Mouse (Mus musculus): ENCODE results near the gene Cux1. TPM values are rescaled to one million over a fixed set of nuclear protein-coding genes. Genes with fewer than 3 reads are reported as not detected.

Cux1 gene
- total RNA-seq, 2 experiments from 2014 or later = 82.7 to 88.7 TPM

DNA sequence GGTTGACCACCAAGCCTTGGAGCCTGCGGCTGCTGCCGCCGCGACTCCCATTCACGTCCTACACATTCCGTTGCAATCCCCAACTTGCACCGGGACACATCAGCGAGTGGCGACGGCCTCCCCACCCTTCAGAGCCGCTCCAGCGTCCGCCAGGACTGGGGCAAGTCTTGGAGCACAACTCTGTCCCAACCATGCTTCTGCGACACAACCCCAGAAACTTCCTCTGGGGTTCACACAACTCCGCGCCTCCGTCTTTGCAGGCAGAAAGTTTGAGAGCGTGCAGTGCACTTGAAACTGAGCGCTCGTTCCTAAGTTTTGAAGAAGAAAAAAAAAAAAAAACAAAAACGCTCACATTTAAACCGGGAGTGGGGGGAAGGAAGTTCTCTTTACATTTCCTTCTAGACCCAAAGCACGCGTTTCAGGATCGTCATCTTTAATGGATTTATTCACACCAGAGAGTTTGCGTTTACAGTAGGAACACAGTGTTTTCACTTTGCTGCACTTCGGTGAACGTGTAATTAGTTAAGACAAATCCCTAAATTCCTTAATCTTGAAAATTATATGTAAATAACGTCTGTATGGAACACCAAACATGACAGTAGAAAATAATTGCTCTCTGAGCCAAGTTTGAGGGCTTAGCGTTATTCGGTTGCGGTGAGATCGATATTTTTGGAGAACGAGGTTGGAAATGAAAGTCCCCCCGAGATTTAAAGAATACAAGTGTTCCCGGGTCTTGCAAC lies 906 bp upstream of the Cux1 start:
- DNase-seq (ENCODE audit: low spot score) = peak; percentile 32

- peak; percentile 24 for DNase-seq (ENCODE audit: low spot score)
Measured at GRCm38 (mm10) chr5:136566812-136567175, 496 bp downstream of the Cux1 start.

- peak; percentile 58 for DNase-seq (ENCODE audit: low spot score)
Measured at GRCm38 (mm10) chr5:136566001-136566811, 1.1 kb downstream of the Cux1 start.

GRCm38 (mm10) chr5:136565311-136565811 lies 1.9 kb downstream of the Cux1 start:
- peak; percentile 23 for DNase-seq (ENCODE audit: low spot score)

DNA sequence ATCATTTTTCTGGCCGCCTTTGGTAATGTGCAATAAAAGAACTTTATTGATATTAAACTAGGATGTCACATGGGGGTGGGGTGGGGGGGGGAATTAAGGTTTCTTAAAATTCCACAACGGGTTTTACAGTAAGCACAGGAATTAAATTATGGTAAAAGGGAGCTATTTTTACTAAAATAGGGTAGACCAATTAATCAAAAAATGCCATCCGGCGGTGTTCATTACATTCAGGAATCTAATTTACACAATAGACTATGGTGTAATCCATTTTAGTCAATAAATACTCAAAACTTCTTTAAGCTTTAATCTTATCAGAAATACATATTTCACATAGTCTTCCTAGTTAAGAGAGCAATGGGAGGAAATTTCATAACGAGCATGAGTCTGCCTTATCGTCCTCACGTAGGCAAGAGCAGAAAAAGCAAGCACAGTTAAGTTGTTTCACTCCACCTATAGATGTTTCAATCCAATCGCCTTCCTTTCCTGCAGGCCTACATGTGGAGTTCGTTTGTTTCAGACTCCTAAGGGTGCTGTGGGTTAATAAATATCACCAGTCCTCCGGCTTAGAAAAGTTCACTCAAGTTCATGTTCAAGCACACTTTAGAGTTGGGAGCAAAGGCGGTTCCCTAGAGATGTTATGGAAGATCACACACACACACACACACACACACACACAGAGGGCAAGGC lies 2.5 kb downstream of the Cux1 start:
- no peak for DNase-seq (ENCODE audit: low spot score)

- DNase-seq (ENCODE audit: low spot score) = no peak
Measured at GRCm38 (mm10) chr5:136563996-136564395, 3.3 kb downstream of the Cux1 start.

DNA sequence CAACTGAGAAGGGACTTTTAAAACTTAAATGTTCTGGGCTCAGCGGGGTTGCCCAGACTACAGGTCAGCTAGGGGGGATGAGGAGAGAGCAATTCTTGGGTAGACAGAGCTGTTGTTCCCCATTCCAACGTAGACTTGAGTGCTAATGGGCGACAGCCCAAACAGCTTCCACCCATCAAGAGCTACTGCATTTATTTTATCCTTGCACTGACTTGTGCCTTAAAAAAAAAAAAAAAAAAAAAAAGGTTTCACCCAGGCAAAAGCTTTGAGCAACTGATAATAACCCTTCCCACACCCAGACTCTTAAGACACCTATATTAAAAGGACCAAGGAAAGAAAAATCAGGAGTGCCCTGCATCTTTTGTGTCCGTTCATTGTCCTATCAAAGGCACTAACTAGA lies 4.2 kb downstream of the Cux1 start:
- no peak for DNase-seq (ENCODE audit: low spot score)

DNA sequence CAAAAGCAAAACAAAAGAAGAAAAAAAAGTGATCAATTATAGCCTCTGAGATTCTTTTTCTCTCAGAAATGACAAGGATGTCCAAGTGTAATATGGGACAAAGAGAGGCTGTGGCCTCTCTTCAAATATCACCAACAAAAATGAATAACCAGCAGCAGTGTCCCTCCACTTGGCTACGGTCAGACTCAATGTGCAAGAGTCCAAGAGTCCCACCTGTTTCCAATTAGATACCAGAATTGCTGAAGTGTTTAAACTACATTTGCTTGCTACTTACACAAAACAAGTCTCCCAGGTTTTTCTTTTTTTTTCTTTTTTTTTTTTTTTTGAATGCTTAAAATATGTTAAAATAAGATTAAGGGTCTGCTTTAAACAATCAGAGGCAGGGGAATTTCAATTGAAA lies 5.1 kb downstream of the Cux1 start:
- DNase-seq (ENCODE audit: low spot score) = no peak

DNA sequence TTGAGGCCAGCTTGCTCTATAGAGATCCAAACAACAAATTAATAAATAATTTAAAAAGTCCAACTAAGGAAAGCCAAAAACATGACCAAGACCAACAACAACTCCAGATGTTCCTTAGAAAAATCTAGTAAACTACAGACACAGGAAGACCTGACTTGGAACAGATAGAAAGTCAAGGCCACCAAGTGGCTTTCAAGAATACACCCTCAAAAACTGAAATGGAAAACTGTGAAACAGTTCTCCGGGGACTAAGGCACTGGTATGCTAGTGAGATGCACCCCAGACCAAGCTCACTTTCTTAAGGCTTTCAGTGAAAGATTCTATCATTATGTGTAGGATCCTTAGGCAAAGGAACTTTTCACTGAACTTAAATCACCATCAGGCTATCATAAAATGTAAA lies 5.6 kb downstream of the Cux1 start:
- no peak for DNase-seq (ENCODE audit: low spot score)

GRCm38 (mm10) chr5:136560656-136561055 lies 6.6 kb downstream of the Cux1 start:
- DNase-seq (ENCODE audit: low spot score) = no peak

GRCm38 (mm10) chr5:136557446-136557845 lies 9.8 kb downstream of the Cux1 start:
- DNase-seq (ENCODE audit: low spot score) = peak; percentile 57

DNA sequence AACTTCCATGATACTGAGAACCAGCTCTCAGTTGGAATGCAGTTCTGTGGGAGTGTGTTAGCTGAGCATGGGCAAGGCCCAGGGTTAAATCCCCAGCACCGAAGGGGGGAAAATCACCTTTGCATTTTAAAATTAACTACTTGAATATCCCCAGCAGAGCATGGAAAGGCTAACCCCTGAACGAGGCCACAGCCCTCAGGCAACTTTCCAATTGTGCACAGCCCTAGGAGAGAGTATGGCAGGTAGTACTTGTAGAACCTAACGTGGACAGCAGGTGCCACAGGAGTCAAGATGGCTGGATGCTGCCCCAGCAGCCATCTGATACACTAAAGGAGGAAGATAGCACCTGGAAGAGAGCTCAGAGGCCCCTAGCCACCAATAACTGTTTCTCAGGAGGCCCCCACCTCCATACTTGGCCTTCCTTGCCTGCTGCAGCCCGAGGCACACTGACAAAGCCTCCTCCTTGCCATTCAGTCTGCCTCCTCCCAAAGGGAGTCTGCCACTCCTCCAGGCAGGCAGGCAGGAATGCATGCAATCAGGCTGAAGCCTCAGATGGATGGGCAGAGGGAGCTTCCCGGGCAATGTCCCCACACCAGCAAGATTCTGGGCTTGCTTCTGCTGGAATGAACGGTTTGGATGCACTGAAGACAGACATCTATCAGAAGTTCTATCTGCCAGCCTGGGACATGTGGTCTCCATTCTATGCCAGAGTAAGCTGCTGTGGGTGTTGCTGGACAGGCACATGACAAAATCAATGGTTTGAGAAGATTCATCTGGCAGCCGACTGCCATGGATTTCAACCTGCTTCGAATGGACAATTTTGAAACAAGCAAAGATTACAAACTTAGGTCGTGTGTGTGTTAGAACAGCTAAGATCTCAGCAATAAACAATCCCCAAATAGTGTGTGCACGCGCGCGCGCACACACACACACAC lies 10.7 kb downstream of the Cux1 start:
- no peak for DNase-seq (ENCODE audit: low spot score)

DNA sequence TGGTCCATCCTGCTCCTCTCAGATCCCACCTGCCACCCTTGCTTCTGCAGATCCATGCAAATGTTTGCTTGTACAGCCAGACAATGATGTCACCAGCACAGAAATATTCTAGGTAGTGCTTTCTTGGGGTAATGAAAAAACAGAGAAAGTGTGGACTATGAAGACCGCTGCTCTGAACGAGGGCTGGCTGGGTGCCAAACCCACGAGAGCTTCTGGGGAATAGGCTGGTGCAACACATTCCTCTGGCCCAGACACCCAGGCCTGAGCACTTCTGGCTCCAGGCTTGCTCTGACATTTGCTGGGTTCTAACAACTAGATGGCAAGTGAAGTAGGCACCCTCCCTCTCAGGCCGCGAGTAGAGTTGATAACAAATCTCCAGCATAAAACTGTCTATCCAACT lies 11.6 kb downstream of the Cux1 start:
- peak; percentile 32 for DNase-seq (ENCODE audit: low spot score)

DNA sequence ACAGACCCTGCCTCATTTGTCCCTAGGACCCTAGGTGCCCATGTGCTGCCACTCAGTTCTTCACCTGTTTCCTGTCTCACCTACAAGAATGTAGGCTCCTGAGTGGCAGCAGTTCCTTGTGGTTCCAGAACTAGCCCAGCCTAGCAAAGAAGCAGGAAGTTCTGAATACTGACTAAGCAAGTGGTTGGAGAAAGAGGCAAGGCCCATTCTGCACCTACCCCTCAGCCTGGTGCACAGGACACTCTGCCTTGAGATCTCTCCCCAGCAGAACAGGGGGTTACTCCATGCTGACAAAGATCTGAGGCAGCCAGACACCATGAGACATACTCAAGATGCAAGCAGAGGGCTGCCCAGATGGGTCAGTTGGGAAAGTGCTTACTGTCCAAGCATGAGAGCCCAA lies 14.5 kb downstream of the Cux1 start:
- DNase-seq (ENCODE audit: low spot score) = no peak

GRCm38 (mm10) chr5:136552093-136552492 lies 15.2 kb downstream of the Cux1 start:
- DNase-seq (ENCODE audit: low spot score) = no peak

DNA sequence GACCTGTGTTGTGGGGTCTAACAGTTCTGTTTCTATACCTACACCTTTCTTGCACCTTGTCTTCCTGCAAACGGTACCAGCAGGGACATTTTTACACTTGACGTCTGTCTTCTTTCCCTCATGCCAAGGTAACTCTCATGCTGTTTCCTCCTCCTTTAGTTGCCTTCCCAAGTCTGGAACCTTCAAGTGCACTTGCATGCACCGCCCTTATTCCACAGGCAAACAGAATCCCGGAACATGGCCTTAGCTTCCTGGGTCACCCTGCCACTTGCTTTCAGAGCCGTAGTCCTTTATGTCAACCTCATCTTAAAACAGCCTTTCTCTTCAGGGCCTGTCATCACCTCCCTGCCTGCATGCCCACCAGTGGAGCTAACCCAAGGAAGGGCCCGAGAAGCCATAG lies 15.7 kb downstream of the Cux1 start:
- no peak for DNase-seq (ENCODE audit: low spot score)

DNA sequence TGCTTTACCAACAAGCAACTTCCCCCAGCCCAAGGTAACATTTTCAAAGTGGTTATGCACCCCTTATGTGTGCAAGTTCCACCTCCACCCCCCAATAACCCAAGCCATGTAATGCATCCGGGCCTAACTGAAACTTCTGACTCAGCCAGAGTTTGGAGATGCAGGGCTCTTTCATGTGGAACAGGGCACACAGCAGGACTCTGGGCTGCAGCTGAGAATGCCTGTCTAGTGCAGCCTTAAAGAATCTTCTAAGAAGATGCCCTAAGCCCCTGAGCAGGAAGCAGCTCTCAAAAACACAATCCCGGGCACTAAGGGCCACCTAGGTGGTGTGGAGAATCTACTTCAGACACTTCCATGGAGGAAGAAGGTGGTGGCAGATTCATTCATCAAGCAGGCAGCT lies 16.6 kb downstream of the Cux1 start:
- DNase-seq (ENCODE audit: low spot score) = no peak

DNA sequence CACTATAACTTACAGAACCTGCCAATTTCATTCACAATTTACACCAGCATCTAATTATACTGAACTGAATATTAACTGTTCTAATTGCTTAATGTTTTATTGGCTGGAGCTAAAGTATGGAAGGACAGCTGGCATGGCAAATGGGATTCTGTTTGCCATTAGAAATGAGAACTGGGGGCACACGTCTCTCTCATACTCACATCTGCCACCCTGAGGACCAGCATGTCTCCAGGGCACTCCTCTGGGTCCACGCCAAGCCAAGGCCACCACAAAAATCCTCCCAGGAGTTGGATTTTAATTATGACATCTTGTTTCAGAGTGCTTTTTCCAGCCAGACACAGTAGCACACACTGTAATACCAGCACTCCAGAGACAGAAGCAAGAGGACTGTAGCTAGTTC lies 18.5 kb downstream of the Cux1 start:
- DNase-seq (ENCODE audit: low spot score) = no peak

- no peak for DNase-seq (ENCODE audit: low spot score)
Measured at GRCm38 (mm10) chr5:136545061-136545460, 22.2 kb downstream of the Cux1 start.

GRCm38 (mm10) chr5:136543171-136543570 lies 24.1 kb downstream of the Cux1 start:
- no peak for DNase-seq (ENCODE audit: low spot score)

GRCm38 (mm10) chr5:136540952-136541351 lies 26.3 kb downstream of the Cux1 start:
- peak; percentile 90 for DNase-seq (ENCODE audit: low spot score)

Data from gastrocnemius, adult 18-20 months (tissue).